Mouse (Mus musculus): ENCODE data around the gene Kcnd3. TPM values are rescaled to one million over a fixed set of nuclear protein-coding genes. Genes with fewer than 3 reads are reported as not detected.

Gene Kcnd3
- polyA plus RNA-seq, 1 experiment = 42.6 TPM

- peak in 1 of 2 experiments; percentile 56 for DNase-seq (ENCODE audit: extremely low spot score in 1 of 2, low spot score in 1 of 2)
These were observed 264.3 kb downstream of the Kcnd3 start for GRCm38 (mm10) chr3:105716353-105717000.

- DNase-seq (ENCODE audit: extremely low spot score in 1 of 2, low spot score in 1 of 2) = no peak
These were observed 265.9 kb downstream of the Kcnd3 start for GRCm38 (mm10) chr3:105717856-105718555.

DNA sequence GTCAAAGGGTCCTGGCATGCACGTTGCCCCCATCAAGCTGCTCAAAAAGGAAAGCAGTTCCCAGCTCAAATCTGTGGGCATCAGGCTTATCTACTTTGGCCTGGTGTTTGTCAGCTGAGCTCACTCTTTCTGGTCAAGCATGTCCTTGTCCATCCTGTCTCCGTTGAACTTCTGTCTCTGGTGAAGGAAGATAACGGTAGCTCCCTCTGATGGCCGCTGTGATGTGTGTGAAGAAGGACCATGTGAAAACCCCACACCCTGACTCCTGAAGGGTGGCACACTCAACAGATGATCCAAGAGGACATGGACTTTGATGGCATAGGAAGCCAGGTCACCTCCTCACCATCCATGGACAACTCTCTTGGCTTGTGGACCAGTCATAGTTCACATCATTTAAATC is 266.6 kb downstream of the Kcnd3 start:
- no peak for DNase-seq (ENCODE audit: extremely low spot score in 1 of 2, low spot score in 1 of 2)

GRCm38 (mm10) chr3:105719979-105720378 is 267.8 kb downstream of the Kcnd3 start:
- DNase-seq (ENCODE audit: extremely low spot score in 1 of 2, low spot score in 1 of 2) = no peak

GRCm38 (mm10) chr3:105720514-105720913 is 268.4 kb downstream of the Kcnd3 start:
- DNase-seq (ENCODE audit: extremely low spot score in 1 of 2, low spot score in 1 of 2) = no peak

- DNase-seq (ENCODE audit: extremely low spot score in 1 of 2, low spot score in 1 of 2) = no peak
These were observed 269.6 kb downstream of the Kcnd3 start for GRCm38 (mm10) chr3:105721681-105722201.

- DNase-seq (ENCODE audit: extremely low spot score in 1 of 2, low spot score in 1 of 2) = no peak
These were observed 270.4 kb downstream of the Kcnd3 start for GRCm38 (mm10) chr3:105722510-105722909.

Other genes starting within 250 kb of the Kcnd3 start
- gene Ddx20, start 235.2 kb downstream of the Kcnd3 start, polyA plus RNA-seq (2012; rRNA removed) = 10.3 and 10.8 TPM in 2 replicates

Measured in frontal cortex, adult 2 months (tissue).